Mouse (Mus musculus) olfactory bulb, adult 2 months (tissue): ENCODE data around the gene Atr.

Source experiments
- CTCF ChIP-seq: fragments of 200-500 bp; IDR thresholded peaks from 2 replicates; pipeline ENCODE4 v1.5.1; 2012; ENCODE audit warnings: low read depth, mild to moderate bottlenecking, low read length, moderate library complexity; ENCODE audit not compliant: insufficient read depth
- POLR2A ChIP-seq: fragments of 200-500 bp; IDR thresholded peaks from 2 replicates; pipeline ENCODE4 v1.6.1; 2012; ENCODE audit warnings: mild to moderate bottlenecking, low read depth, low read length, moderate library complexity; ENCODE audit not compliant: insufficient read depth

- TF ChIP-seq POLR2A (no peak), CTCF (no peak)
Observed at GRCm38 (mm10) chr9:95813721-95814531, 43.5 kb upstream of the Atr start.
